In the genomic region with DNA sequence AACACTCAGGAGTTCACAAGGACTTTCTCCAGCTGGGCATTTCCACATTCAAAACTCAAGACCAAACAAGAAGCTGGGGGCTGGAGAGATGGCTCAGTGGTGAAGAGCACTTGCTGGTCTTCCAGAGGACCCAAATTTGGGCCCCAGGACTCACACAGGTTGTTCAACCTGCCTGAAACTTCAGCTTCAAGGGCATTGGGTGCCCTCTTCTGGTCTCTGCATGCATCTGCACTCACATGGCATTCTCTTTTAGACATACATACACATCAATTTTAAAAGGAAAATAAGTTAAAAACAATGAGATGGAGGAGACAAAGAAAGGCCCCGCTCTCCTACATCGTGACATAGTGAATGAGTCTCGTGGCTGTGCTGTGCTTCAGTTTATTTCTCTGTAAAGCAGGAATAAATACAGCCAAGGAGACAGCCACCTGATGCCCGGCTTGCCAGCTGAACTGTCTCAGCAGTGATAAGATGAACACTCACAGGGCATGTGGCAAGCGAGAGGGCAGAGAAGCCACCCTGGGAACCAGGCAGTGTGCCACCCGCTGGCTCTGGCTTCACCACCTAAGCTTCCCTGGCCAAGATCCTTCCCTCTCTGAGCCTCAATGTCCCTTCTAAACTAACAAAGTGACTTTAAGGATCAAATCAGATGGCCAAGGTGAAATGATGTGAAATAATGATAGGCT, we compare ENCODE assay signal across 21 mouse cellular contexts. TPM values are rescaled to one million over a fixed set of nuclear protein-coding genes. Genes with fewer than 3 reads are reported as not detected.
A peak's percentile ranks its signal among the peaks of the same experiment; 100 is the strongest.
DNase-seq lines count a peak whose midpoint lies in the region; ATAC-seq and TF ChIP-seq lines count a peak whose summit lies in the region.
"Had no signal": no experiment of that assay in that cellular context is flagged by ENCODE, and none has a peak within 500 bp of the region (broad histone marks: within the 10 kb centered on the region; RNA-seq: fewer than 3 reads in every experiment).

No protein-coding gene starts in this region.

- H3K4me3 ChIP-seq in heart, embryonic 10.5 days, result no peak overlapping the region
- H3K4me3 ChIP-seq in lung, embryonic 14.5 days (ENCODE audit: low read depth, low read length), result no peak overlapping the region
- H3K4me3 ChIP-seq in cortical plate, adult 2 months (ENCODE audit: insufficient read depth, low read length), result no peak overlapping the region
- H3K4me3 ChIP-seq: embryonic facial prominence, embryonic 12.5 days; gastrocnemius, adult 2 months; hindbrain, embryonic 10.5 days; midbrain, embryonic 13.5 days had no signal

- no peak for TF ChIP-seq POLR2A in cortical plate, adult 2 months (IDR thresholded peaks at IDR 0.05; ENCODE audit: extremely low read depth, insufficient read depth, low read length)

- 85% methylated on average over 6 of the region's 6 CpGs for WGBS in heart, embryonic 10.5 days
- WGBS in lung, embryonic 14.5 days, result 83% methylated on average over 6 of the region's 6 CpGs

- H3K27me3 ChIP-seq in heart, embryonic 10.5 days (ENCODE audit: insufficient read depth, poor library complexity, severe bottlenecking), result no peaks in the 10 kb centered on the region; the same call in 1 of the 2 replicates
- H3K27me3 ChIP-seq in lung, embryonic 14.5 days (ENCODE audit: insufficient read depth, low read length), result no peaks in the 10 kb centered on the region
- H3K27me3 ChIP-seq: embryonic facial prominence, embryonic 12.5 days; midbrain, embryonic 13.5 days had no signal

- H3K9me3 ChIP-seq in heart, embryonic 10.5 days, result no peaks in the 10 kb centered on the region
- H3K9me3 ChIP-seq in lung, embryonic 14.5 days (ENCODE audit: low read depth, low read length), result no peaks in the 10 kb centered on the region
- H3K9me3 ChIP-seq: embryonic facial prominence, embryonic 12.5 days; G1E had no signal

- no peak overlapping the region for H3K27ac ChIP-seq in heart, embryonic 10.5 days
- no peak overlapping the region for H3K27ac ChIP-seq in lung, embryonic 14.5 days (ENCODE audit: low read depth)
- H3K27ac ChIP-seq in cortical plate, adult 2 months (ENCODE audit: insufficient read depth, low read length), result no peak overlapping the region
- H3K27ac ChIP-seq: embryonic facial prominence, embryonic 12.5 days; gastrocnemius, adult 2 months; hindbrain, embryonic 10.5 days; midbrain, embryonic 13.5 days had no signal

- H3K9ac ChIP-seq in lung, embryonic 14.5 days, result no peak overlapping the region
- H3K9ac ChIP-seq: embryonic facial prominence, embryonic 12.5 days; midbrain, embryonic 13.5 days had no signal

- H3K4me1 ChIP-seq in heart, embryonic 10.5 days, result no peaks in the 10 kb centered on the region
- no peaks in the 10 kb centered on the region for H3K4me1 ChIP-seq in lung, embryonic 14.5 days (ENCODE audit: insufficient read depth)
- peaks cover 1% of the 10 kb centered on the region; the same call in 1 of the 2 replicates for H3K4me1 ChIP-seq in cortical plate, adult 2 months (ENCODE audit: control insufficient read depth, insufficient read depth, low read length)
- H3K4me1 ChIP-seq: embryonic facial prominence, embryonic 12.5 days; hindbrain, embryonic 10.5 days; midbrain, embryonic 13.5 days had no signal

- DNase-seq in heart, adult 8-10 months (ENCODE audit: low spot score), result peak; percentile 34
- DNase-seq in heart, embryonic 10.5 days (ENCODE audit: low spot score), result no peak
- no peak for DNase-seq in lung, embryonic 14.5 days
- no peak for DNase-seq in lung, postnatal 4 days
- DNase-seq in ES-CJ7 (ENCODE audit: low read depth, low spot score), result peak; percentile 42
- no peak for DNase-seq in frontal cortex, postnatal 10 days (ENCODE audit: low spot score in 2 of 2)
- DNase-seq: cerebellum, adult 11-12 months; cerebellum, postnatal 14 days; gastrocnemius, adult 2 months; kidney, postnatal 25 days; lung, postnatal 14 days; thymus, postnatal 14 days had no signal

- peak; percentile 35 for TF ChIP-seq CTCF in lung, embryonic 14.5 days (IDR thresholded peaks at IDR 0.05; ENCODE audit: low read depth)
- TF ChIP-seq CTCF in cortical plate, adult 2 months (IDR thresholded peaks at IDR 0.05; ENCODE audit: extremely low read depth, insufficient read depth, low read length), result 0 out of 2 replicates have a peak, but pooled peaks have one; percentile 11

- H3K36me3 ChIP-seq in heart, embryonic 10.5 days, result no peaks in the 10 kb centered on the region
- no peaks in the 10 kb centered on the region for H3K36me3 ChIP-seq in lung, embryonic 14.5 days (ENCODE audit: insufficient read depth)
- H3K36me3 ChIP-seq: embryonic facial prominence, embryonic 12.5 days; G1E; hindbrain, embryonic 10.5 days; midbrain, embryonic 13.5 days had no signal

- no peak overlapping the region for H3K4me2 ChIP-seq in lung, embryonic 14.5 days
- H3K4me2 ChIP-seq: embryonic facial prominence, embryonic 12.5 days; midbrain, embryonic 13.5 days had no signal

- ATAC-seq in lung, embryonic 14.5 days (ENCODE audit: insufficient read depth), result no peak
- no peak for ATAC-seq in activated CD4-positive, CD25-positive, alpha-beta regulatory T cell, adult 4 months
- ATAC-seq: hindbrain, embryonic 16.5 days; intestine, embryonic 16.5 days; midbrain, embryonic 13.5 days had no signal

RNA-seq across cellular contexts. Expression of a gene that starts 11.5 kb away (rescaled TPM):
- total RNA-seq in heart, adult 8-10 months (2022), result 1 to 10 TPM; 1.1 to 3.0 (median 2.0) TPM
- polyA plus RNA-seq in heart, embryonic 10.5 days (2016; fragmentation: Nextera tagmentation; extraction: Ambion mirVana), result 2.5 and 3.4 TPM in 2 replicates
- 8.1 and 8.5 TPM in 2 replicates for polyA plus RNA-seq in lung, embryonic 14.5 days (2014; fragmentation: Nextera tagmentation; extraction: Ambion mirVana)
- polyA plus RNA-seq in cortical plate, adult 2 months (2012; rRNA removed), result 142 and 171 TPM in 2 replicates
- under 1 TPM; 0.55 to 0.78 TPM for polyA plus RNA-seq in activated CD4-positive, CD25-positive, alpha-beta regulatory T cell, adult 4 months (2017; shearing (Covaris generic))
- polyA plus RNA-seq: C2C12, G1E had no signal

Comparison
In these comparisons a context has a peak if more than half of its experiments do, and no peak if none do; other contexts are left out.
1. DNase-seq: peak in heart, adult 8-10 months (single experiment) and ES-CJ7 (single experiment); none in heart, embryonic 10.5 days (single experiment), lung, embryonic 14.5 days (single experiment), lung, postnatal 4 days (0 of 2) and frontal cortex, postnatal 10 days (0 of 2).
2. RNA of a gene that starts 11.5 kb away (polyA plus RNA-seq): 142 to 171 TPM in cortical plate, adult 2 months; 8.1 to 8.5 TPM in lung, embryonic 14.5 days, 2.5 to 3.4 TPM in heart, embryonic 10.5 days and 0.55 to 0.78 TPM in activated CD4-positive, CD25-positive, alpha-beta regulatory T cell, adult 4 months; every median in the first group is over 10 times any median in the second.